Mouse (Mus musculus) layer of hippocampus, adult 8-10 months (tissue): Measurements from ENCODE around the gene Suclg2. TPM values are rescaled to one million over a fixed set of nuclear protein-coding genes. Genes with fewer than 3 reads are reported as not detected.

ENCODE experiments used
- DNase-seq, 2 experiments: peaks; one replicate each; pipeline ENCODE4 v3.0.0; 2022; ENCODE audit warnings: low spot score in 2 of 2
- total RNA-seq, 4 experiments: library from RNA; stranded (reverse); gene quantifications; 2 replicates each; pipeline ENCODE4 v1.2.4; 2022

The Suclg2 gene
- total RNA-seq, 4 experiments from 2014 or later = 13.7 to 24.6 (median 20.3) TPM

- DNase-seq = no peak
Measured at GRCm38 (mm10) chr6:95483686-95484085, 234.9 kb downstream of the Suclg2 start.

- DNase-seq = no peak
Measured at GRCm38 (mm10) chr6:95483127-95483526, 235.5 kb downstream of the Suclg2 start.

- DNase-seq = no peak
Measured at GRCm38 (mm10) chr6:95479801-95480200, 238.8 kb downstream of the Suclg2 start.

- DNase-seq = no peak
Measured at GRCm38 (mm10) chr6:95469521-95469920, 249.1 kb downstream of the Suclg2 start.

- no peak for DNase-seq
Measured at GRCm38 (mm10) chr6:95465322-95465721, 253.3 kb downstream of the Suclg2 start.

- DNase-seq = no peak
Measured at GRCm38 (mm10) chr6:95459372-95459771, 259.2 kb downstream of the Suclg2 start.

- DNase-seq = no peak
Measured at GRCm38 (mm10) chr6:95446151-95446550, 272.4 kb downstream of the Suclg2 start.

GRCm38 (mm10) chr6:95445036-95445435, 273.6 kb downstream of the Suclg2 start:
- no peak for DNase-seq
